Mouse (Mus musculus) kidney, adult 10 weeks (tissue): ENCODE results near the gene Bex6. TPM values are rescaled to one million over a fixed set of nuclear protein-coding genes. Genes with fewer than 3 reads are reported as not detected.

ENCODE experiments used
- polyA plus RNA-seq: library from polyadenylated mRNA; stranded (reverse); fragments of 350-450 nt; fragmentation: Illumina TruSeq; extraction: RNeasy Lipid Tissue Mini Kit (QIAGEN cat#74804); gene quantifications from one replicate; pipeline ENCODE4 v1.2.3, GENCODE M21; 2014; ENCODE audit warnings: low read depth, low replicate concordance

The Bex6 gene
- polyA plus RNA-seq = not detected

GRCm38 (mm10) chr16:32179333-32179901, at the start of gene Bex6:
Gene Bex6 (plus strand): TSS chr16:32179823.

GRCm38 (mm10) chr16:32165281-32165821, 14.3 kb upstream of the Bex6 start, which contains the start of gene Nrros:
Gene Nrros (minus strand): TSS chr16:32165594.

Other genes starting within 250 kb of the Bex6 start
- not detected for gene Pigz, start 246.0 kb upstream of the Bex6 start, polyA plus RNA-seq
- gene 0610012G03Rik, start 231.3 kb upstream of the Bex6 start, polyA plus RNA-seq = 4.9 TPM
- gene Ncbp2, start 231.3 kb upstream of the Bex6 start, polyA plus RNA-seq = 69.7 TPM
- gene Senp5, start 176.5 kb upstream of the Bex6 start, polyA plus RNA-seq = 24.6 TPM
- gene Pak2, start 100.5 kb upstream of the Bex6 start, polyA plus RNA-seq = 76.3 TPM
- gene Pigx, start 80.1 kb upstream of the Bex6 start, polyA plus RNA-seq = 86.6 TPM
- 36.8 TPM for gene Cep19, start 80.0 kb upstream of the Bex6 start, polyA plus RNA-seq
- 0.40 TPM for gene Nrros, start 14.2 kb upstream of the Bex6 start, polyA plus RNA-seq
- gene Fbxo45, start 67.3 kb downstream of the Bex6 start, polyA plus RNA-seq = 17.9 TPM
- gene Wdr53, start 67.4 kb downstream of the Bex6 start, polyA plus RNA-seq = 7.8 TPM
- not detected for gene Smco1, start 91.6 kb downstream of the Bex6 start, polyA plus RNA-seq
- 28.3 TPM for gene Rnf168, start 97.6 kb downstream of the Bex6 start, polyA plus RNA-seq
- gene Ubxn7, start 152.4 kb downstream of the Bex6 start, polyA plus RNA-seq = 40.3 TPM
- not detected for gene Tm4sf19, start 220.7 kb downstream of the Bex6 start, polyA plus RNA-seq
- 42.8 TPM for gene Tctex1d2, start 239.9 kb downstream of the Bex6 start, polyA plus RNA-seq